In the genomic region with DNA sequence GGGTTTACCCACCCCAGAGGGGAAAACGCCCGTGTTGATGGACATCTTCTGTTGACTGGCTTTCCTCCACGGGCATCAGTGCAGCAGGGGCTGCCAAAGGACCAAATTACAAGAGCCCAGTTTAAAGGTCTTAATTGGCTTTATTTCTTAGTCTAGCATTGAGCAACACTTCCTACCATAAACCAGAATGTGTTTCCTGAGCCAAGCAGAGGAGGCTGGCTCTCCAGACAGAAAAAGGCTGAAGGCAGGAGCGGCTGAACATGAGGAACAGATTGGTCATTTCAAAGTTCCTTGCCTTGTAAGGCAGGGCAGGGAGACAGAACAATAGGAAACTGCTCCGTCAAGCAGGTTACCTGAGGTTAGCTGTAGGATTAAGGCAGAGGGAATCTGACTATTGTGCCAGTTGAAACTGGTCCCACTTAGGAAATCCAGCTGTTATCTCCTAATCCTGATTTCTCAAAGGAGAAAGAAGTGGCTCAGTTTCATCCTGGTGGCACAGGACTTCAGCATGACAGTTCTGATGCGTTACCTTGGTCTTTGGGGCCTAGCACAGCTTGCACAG, we compare ENCODE assay signal across 17 mouse cellular contexts.
A peak's percentile ranks its signal among the peaks of the same experiment; 100 is the strongest.
DNase-seq lines count a peak whose midpoint lies in the region; ATAC-seq and TF ChIP-seq lines count a peak whose summit lies in the region.
"Had no signal": no experiment of that assay in that cellular context is flagged by ENCODE, and none has a peak within 500 bp of the region (broad histone marks: within the 10 kb centered on the region; RNA-seq: fewer than 3 reads in every experiment).

No protein-coding gene starts in this region.

- no peaks in the 10 kb centered on the region for H3K36me3 ChIP-seq in heart, embryonic 12.5 days
- H3K36me3 ChIP-seq in lung, postnatal 0 days (ENCODE audit: insufficient read depth, low read length), result no peaks in the 10 kb centered on the region
- H3K36me3 ChIP-seq in hindbrain, embryonic 16.5 days (ENCODE audit: control insufficient read depth, insufficient read depth, low read length), result no peaks in the 10 kb centered on the region
- H3K36me3 ChIP-seq: embryonic facial prominence, embryonic 15.5 days; liver, embryonic 13.5 days; neural tube, embryonic 13.5 days had no signal

- peaks cover 10% of the 10 kb centered on the region for H3K4me1 ChIP-seq in heart, embryonic 12.5 days (replicated peaks)
- peaks cover 5% of the 10 kb centered on the region; the same call in 1 of the 2 replicates for H3K4me1 ChIP-seq in lung, postnatal 0 days (ENCODE audit: insufficient read depth, low read depth, low read length)
- no peaks in the 10 kb centered on the region for H3K4me1 ChIP-seq in hindbrain, embryonic 16.5 days (ENCODE audit: control insufficient read depth, insufficient read depth, low read depth, low read length)
- H3K4me1 ChIP-seq: embryonic facial prominence, embryonic 15.5 days had no signal

- TF ChIP-seq EP300 in lung, postnatal 0 days (IDR thresholded peaks at IDR 0.05), result no peak

- H3K4me3 ChIP-seq in heart, embryonic 12.5 days, result no peak overlapping the region
- no peak overlapping the region for H3K4me3 ChIP-seq in lung, postnatal 0 days (ENCODE audit: low read depth, low read length)
- H3K4me3 ChIP-seq in hindbrain, embryonic 16.5 days (ENCODE audit: low read length), result no peak overlapping the region
- H3K4me3 ChIP-seq: embryonic facial prominence, embryonic 15.5 days; liver, embryonic 13.5 days; neural tube, embryonic 13.5 days had no signal

- H3K4me2 ChIP-seq in heart, embryonic 12.5 days, result no peak overlapping the region
- H3K4me2 ChIP-seq in lung, postnatal 0 days (replicated peaks; ENCODE audit: low read depth, low read length), result no peak overlapping the region
- no peak overlapping the region for H3K4me2 ChIP-seq in hindbrain, embryonic 16.5 days (ENCODE audit: low read length)
- H3K4me2 ChIP-seq: embryonic facial prominence, embryonic 15.5 days; hindbrain, embryonic 14.5 days; liver, embryonic 13.5 days; neural tube, embryonic 13.5 days had no signal

- TF ChIP-seq CTCF in lung, postnatal 0 days (IDR thresholded peaks at IDR 0.05), result no peak

- WGBS in heart, embryonic 12.5 days, result 58% methylated on average over 6 of the region's 6 CpGs
- WGBS in lung, postnatal 0 days, result 53% methylated on average over 6 of the region's 6 CpGs
- 78% methylated on average over 6 of the region's 6 CpGs for WGBS in hindbrain, embryonic 16.5 days

- no peak for ATAC-seq in heart, embryonic 12.5 days (ENCODE audit: insufficient number of reproducible peaks, low FRiP score)
- peak; percentile 75 for ATAC-seq in lung, postnatal 0 days
- no peak for ATAC-seq in CD4-positive, CD25-positive, alpha-beta regulatory T cell, adult 4 months
- ATAC-seq in hindbrain, embryonic 16.5 days, result no peak
- ATAC-seq: forebrain, embryonic 14.5 days had no signal

- intact Hi-C loops in heart, postnatal 10 days (cut with DNase I), result no loop called here

- no peak overlapping the region for H3K9ac ChIP-seq in heart, embryonic 12.5 days
- no peak overlapping the region for H3K9ac ChIP-seq in lung, postnatal 0 days (replicated peaks; ENCODE audit: low read depth)
- H3K9ac ChIP-seq in hindbrain, embryonic 16.5 days (ENCODE audit: low read depth, low read length), result no peak overlapping the region
- H3K9ac ChIP-seq: embryonic facial prominence, embryonic 15.5 days; hindbrain, embryonic 14.5 days; liver, embryonic 13.5 days; neural tube, embryonic 13.5 days had no signal

- peak; percentile 96 for DNase-seq in heart, adult 11 months
- peak; percentile 51 for DNase-seq in 416B (ENCODE audit: low read depth)
- DNase-seq in heart, postnatal 10 days, result peak; percentile 15 to 29
- DNase-seq in lung, postnatal 0 days (ENCODE audit: low spot score), result peak; percentile 70
- DNase-seq in kidney, postnatal 25 days, result no peak
- DNase-seq: cerebellum, adult 2 months; kidney, adult 18-20 months; liver, embryonic 13.5 days; right cerebral cortex, postnatal 4 days; thymus, adult 18-20 months had no signal

- peaks cover 60% of the 10 kb centered on the region for H3K27me3 ChIP-seq in heart, embryonic 12.5 days (replicated peaks)
- no peaks in the 10 kb centered on the region for H3K27me3 ChIP-seq in lung, postnatal 0 days (replicated peaks; ENCODE audit: insufficient read depth, low read length)
- H3K27me3 ChIP-seq in hindbrain, embryonic 16.5 days (replicated peaks; ENCODE audit: control insufficient read depth, insufficient read depth, low read length), result no peaks in the 10 kb centered on the region
- H3K27me3 ChIP-seq: embryonic facial prominence, embryonic 15.5 days; liver, embryonic 13.5 days; neural tube, embryonic 13.5 days had no signal

- no peak overlapping the region for H3K27ac ChIP-seq in heart, embryonic 12.5 days (ENCODE audit: poor library complexity, severe bottlenecking)
- no peak overlapping the region for H3K27ac ChIP-seq in lung, postnatal 0 days (ENCODE audit: low read length)
- H3K27ac ChIP-seq in hindbrain, embryonic 16.5 days (ENCODE audit: low read depth, low read length), result no peak overlapping the region
- H3K27ac ChIP-seq: embryonic facial prominence, embryonic 15.5 days; hindbrain, embryonic 14.5 days; liver, embryonic 13.5 days; neural tube, embryonic 13.5 days had no signal

- no peaks in the 10 kb centered on the region for H3K9me3 ChIP-seq in heart, embryonic 12.5 days (replicated peaks)
- H3K9me3 ChIP-seq in lung, postnatal 0 days (ENCODE audit: low read length), result no peaks in the 10 kb centered on the region
- no peaks in the 10 kb centered on the region for H3K9me3 ChIP-seq in hindbrain, embryonic 16.5 days (ENCODE audit: control insufficient read depth, low read length)
- H3K9me3 ChIP-seq: embryonic facial prominence, embryonic 15.5 days; liver, embryonic 13.5 days; neural tube, embryonic 13.5 days had no signal

Comparison
In these comparisons a context has a peak if more than half of its experiments do, and no peak if none do; other contexts are left out.
1. DNase-seq: peak in heart, adult 11 months (single experiment), 416B (single experiment), heart, postnatal 10 days (2 of 2) and lung, postnatal 0 days (single experiment); none in kidney, postnatal 25 days (0 of 2).